ENCODE assay signal across 11 mouse cellular contexts in genomic region chr12:116138322-116139205, GRCm38 (mm10).
DNase-seq lines count a peak whose midpoint lies in the region; ATAC-seq and TF ChIP-seq lines count a peak whose summit lies in the region.
"Had no signal": no experiment of that assay in that cellular context is flagged by ENCODE, and none has a peak within 500 bp of the region (broad histone marks: within the 10 kb centered on the region; RNA-seq: fewer than 3 reads in every experiment).

No protein-coding gene starts in this region.

- TF ChIP-seq EP300 in liver, embryonic 14.5 days (IDR thresholded peaks at IDR 0.05; ENCODE audit: low read depth), result no peak
- TF ChIP-seq EP300 in stomach, postnatal 0 days (optimal IDR thresholded peaks at IDR 0.05), result no peak

- peak in 1 of 3 experiments; percentile 6 for DNase-seq in liver, embryonic 14.5 days (ENCODE audit: low read depth in 3 of 3, low spot score in 3 of 3)
- no peak for DNase-seq in liver, embryonic 11.5 days (ENCODE audit: low spot score)
- peak; percentile 27 to 51 for DNase-seq in CD8-positive naive resting alpha-beta T cell, adult 2 months (ENCODE audit: low read depth in 2 of 2, low spot score in 2 of 2)
- no peak for DNase-seq in stomach, postnatal 0 days (ENCODE audit: low spot score)
- no peak for DNase-seq in frontal cortex, postnatal 10 days (ENCODE audit: low spot score in 2 of 2)
- DNase-seq in kidney, adult 18-20 months, result no peak
- DNase-seq: cerebellum, adult 18-20 months; kidney, adult 8-10 months; left cerebral cortex, postnatal 4 days had no signal

- H3K27me3 ChIP-seq in liver, embryonic 14.5 days (ENCODE audit: control insufficient read depth, insufficient read depth, low read length), result no peaks in the 10 kb centered on the region
- H3K27me3 ChIP-seq in liver, embryonic 11.5 days (replicated peaks; ENCODE audit: control insufficient read depth, insufficient read depth, low read length), result no peaks in the 10 kb centered on the region
- no peaks in the 10 kb centered on the region for H3K27me3 ChIP-seq in stomach, postnatal 0 days (ENCODE audit: control insufficient read depth, insufficient read depth, low read length)

- no peak overlapping the region for H3K4me2 ChIP-seq in liver, embryonic 14.5 days (ENCODE audit: low read depth)
- no peak overlapping the region for H3K4me2 ChIP-seq in liver, embryonic 11.5 days
- no peak overlapping the region for H3K4me2 ChIP-seq in stomach, postnatal 0 days (replicated peaks; ENCODE audit: low read depth)

- H3K36me3 ChIP-seq in liver, embryonic 14.5 days (replicated peaks; ENCODE audit: control insufficient read depth, insufficient read depth, low read depth), result no peaks in the 10 kb centered on the region
- no peaks in the 10 kb centered on the region for H3K36me3 ChIP-seq in liver, embryonic 11.5 days (ENCODE audit: control insufficient read depth, insufficient read depth, low read length)
- no peaks in the 10 kb centered on the region for H3K36me3 ChIP-seq in stomach, postnatal 0 days (ENCODE audit: control insufficient read depth, insufficient read depth, low read length)
- H3K36me3 ChIP-seq: midbrain, embryonic 10.5 days had no signal

- no peak overlapping the region for H3K27ac ChIP-seq in liver, embryonic 14.5 days
- H3K27ac ChIP-seq in liver, embryonic 11.5 days (ENCODE audit: low read depth, low read length), result no peak overlapping the region
- no peak overlapping the region for H3K27ac ChIP-seq in stomach, postnatal 0 days (replicated peaks)
- H3K27ac ChIP-seq: midbrain, embryonic 10.5 days had no signal

- no peak overlapping the region for H3K9ac ChIP-seq in liver, embryonic 14.5 days (replicated peaks)
- H3K9ac ChIP-seq in liver, embryonic 11.5 days (ENCODE audit: low read depth, low read length), result no peak overlapping the region
- no peak overlapping the region for H3K9ac ChIP-seq in stomach, postnatal 0 days (ENCODE audit: low read length)

- peak; percentile 10; the same call in 1 of the 2 replicates for ATAC-seq in liver, embryonic 14.5 days (ENCODE audit: insufficient read depth)
- no peak for ATAC-seq in liver, embryonic 11.5 days (replicated peaks; ENCODE audit: low FRiP score)
- 0 out of 2 replicates have a peak, but pooled peaks have one; percentile 52 for ATAC-seq in erythroblast, adult 5-6 weeks (replicated peaks; ENCODE audit: low FRiP score, poor library complexity, severe bottlenecking)
- no peak for ATAC-seq in stomach, postnatal 0 days (ENCODE audit: low FRiP score, low TSS enrichment)

- no peaks in the 10 kb centered on the region for H3K4me1 ChIP-seq in liver, embryonic 14.5 days (replicated peaks; ENCODE audit: control insufficient read depth in 2 of 2, insufficient read depth in 2 of 2, low read length in 1 of 2)
- no peaks in the 10 kb centered on the region for H3K4me1 ChIP-seq in liver, embryonic 11.5 days (replicated peaks; ENCODE audit: control insufficient read depth, insufficient read depth, low read length)
- H3K4me1 ChIP-seq in stomach, postnatal 0 days (replicated peaks; ENCODE audit: control insufficient read depth, insufficient read depth), result no peaks in the 10 kb centered on the region

- WGBS in liver, embryonic 14.5 days (ENCODE audit: insufficient replicate concordance), result 44% methylated on average over 7 of the region's 7 CpGs
- 64% methylated on average over 7 of the region's 7 CpGs for WGBS in liver, embryonic 11.5 days
- WGBS in stomach, postnatal 0 days, result 71% methylated on average over 7 of the region's 7 CpGs

- H3K4me3 ChIP-seq in liver, embryonic 14.5 days (ENCODE audit: insufficient read depth in 1 of 2, low read depth in 2 of 2, low read length in 2 of 2), result no peak overlapping the region
- no peak overlapping the region for H3K4me3 ChIP-seq in liver, embryonic 11.5 days (ENCODE audit: low read depth, low read length)
- H3K4me3 ChIP-seq in stomach, postnatal 0 days (ENCODE audit: low read depth, low read length), result no peak overlapping the region
- H3K4me3 ChIP-seq: midbrain, embryonic 10.5 days had no signal

- H3K9me3 ChIP-seq in liver, embryonic 14.5 days (ENCODE audit: control insufficient read depth, low read length), result no peaks in the 10 kb centered on the region
- no peaks in the 10 kb centered on the region for H3K9me3 ChIP-seq in liver, embryonic 11.5 days (ENCODE audit: control insufficient read depth, low read length)
- no peaks in the 10 kb centered on the region for H3K9me3 ChIP-seq in stomach, postnatal 0 days (ENCODE audit: control insufficient read depth, low read length)
- H3K9me3 ChIP-seq: midbrain, embryonic 10.5 days had no signal

- peak; percentile 33 for TF ChIP-seq CTCF in liver, embryonic 14.5 days (IDR thresholded peaks at IDR 0.05; ENCODE audit: low read depth)
- TF ChIP-seq CTCF in stomach, postnatal 0 days (IDR thresholded peaks at IDR 0.05; ENCODE audit: low read depth), result peak; percentile 61

Comparison
In these comparisons a context has a peak if more than half of its experiments do, and no peak if none do; other contexts are left out.
1. ATAC-seq: peak in liver, embryonic 14.5 days (single experiment) and erythroblast, adult 5-6 weeks (single experiment); none in liver, embryonic 11.5 days (single experiment) and stomach, postnatal 0 days (single experiment).
2. DNase-seq: peak in CD8-positive naive resting alpha-beta T cell, adult 2 months (2 of 2); none in liver, embryonic 11.5 days (single experiment), stomach, postnatal 0 days (single experiment), frontal cortex, postnatal 10 days (0 of 2) and kidney, adult 18-20 months (single experiment).